Mouse (Mus musculus) ES-E14 (cell line): ENCODE data around the gene 1700012B07Rik.

Source experiments
- CHD2 ChIP-seq: IDR thresholded peaks from 2 replicates; pipeline ENCODE4 v1.6.1; 2014; ENCODE audit warnings: mild to moderate bottlenecking, low read depth, low read length, inconsistent platforms
- HCFC1 ChIP-seq: IDR thresholded peaks from 2 replicates; pipeline ENCODE4 v1.6.1; 2012; ENCODE audit warnings: low read length, inconsistent platforms, borderline replicate concordance; ENCODE audit not compliant: insufficient read depth
- MAFK ChIP-seq: IDR thresholded peaks from 2 replicates; pipeline ENCODE4 v1.6.1; 2014; ENCODE audit warnings: mild to moderate bottlenecking, low read depth, low read length, inconsistent platforms; ENCODE audit not compliant: insufficient read depth
- ZC3H11A ChIP-seq: IDR thresholded peaks from 2 replicates; pipeline ENCODE4 v1.6.1; 2012; ENCODE audit warnings: low read depth, mild to moderate bottlenecking, inconsistent platforms, low read length, borderline replicate concordance

DNA sequence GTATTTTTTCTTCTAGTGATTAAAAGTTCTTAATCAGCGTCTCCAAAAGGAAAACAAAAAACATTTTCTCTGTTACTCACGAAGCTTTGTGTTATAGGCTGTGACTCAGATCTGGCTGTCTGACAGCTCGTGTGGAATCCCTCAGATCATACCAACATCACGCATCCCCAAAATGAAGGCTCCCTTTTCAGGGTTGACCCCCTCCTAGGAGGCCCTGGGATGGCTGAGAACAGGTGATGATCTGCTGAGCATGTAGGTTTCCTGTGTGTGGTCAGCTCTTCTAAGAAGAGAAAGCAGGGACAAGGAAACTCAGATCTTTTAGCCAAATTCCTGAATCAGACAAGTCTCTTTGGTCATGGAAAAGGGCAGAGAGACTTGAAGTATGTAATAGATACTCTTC lies 82.6 kb downstream of the 1700012B07Rik start:
- no peak for TF ChIP-seq ZC3H11A
- TF ChIP-seq HCFC1 = no peak
- TF ChIP-seq MAFK = no peak
- TF ChIP-seq CHD2 = no peak
